Mouse (Mus musculus): ENCODE data around the gene Mael.

DNA sequence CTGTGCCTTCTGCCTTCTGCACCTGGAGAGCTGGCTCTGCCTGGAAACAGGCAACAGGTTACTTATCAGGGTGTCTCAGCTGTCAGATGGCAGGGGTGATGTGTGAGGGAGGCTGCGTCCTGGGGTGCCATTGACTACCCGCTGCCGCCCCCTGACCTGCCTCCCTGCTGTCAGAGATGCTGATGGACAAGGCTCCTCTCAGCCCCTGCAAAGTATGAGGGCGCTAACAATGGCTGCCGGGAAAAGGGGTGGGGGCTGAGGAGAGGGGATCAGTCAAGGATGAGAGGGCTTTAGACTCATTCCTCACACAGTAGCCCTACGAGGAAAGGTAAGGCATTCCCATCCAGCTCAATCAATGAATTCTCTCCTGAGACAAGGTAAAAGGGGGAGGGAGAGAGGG lies 17.8 kb upstream of the Mael start:
- no peak for TF ChIP-seq CTCF (IDR thresholded peaks at IDR 0.05; ENCODE audit: control insufficient read depth, insufficient read depth, low read length)
- no peak for TF ChIP-seq POLR2A (IDR thresholded peaks at IDR 0.05; ENCODE audit: borderline replicate concordance, control insufficient read depth, low read depth, low read length)

Measured in bone marrow, adult 2 months (tissue).